1 mouse cellular context compared by ENCODE assay signal in genomic region chr12:16853431-16854165, GRCm38 (mm10).
A peak's percentile ranks its signal among the peaks of the same experiment; 100 is the strongest.
TF ChIP-seq lines count a peak whose summit lies in the region.

No protein-coding gene starts in this region.

TF ChIP-seq in MEL, 35 proteins besides CTCF, POLR2A, EP300 and RAD21 (continued from another document):
- TF ChIP-seq NELFE (IDR thresholded peaks at IDR 0.05; ENCODE audit: low read depth, low read length) (peak; percentile 73), MXI1 (IDR thresholded peaks at IDR 0.05; ENCODE audit: low read depth, low read length) (peak; percentile 77; the same call in 1 of the 2 replicates)
